Mouse (Mus musculus) T-cell, adult 2 months (primary cell): ENCODE results near the gene Gtf2ird1.
"Not testable (repeated sequence)": the region's sequence is repeated elsewhere in the genome, so short reads cannot be mapped to it uniquely, and the experiment has no call there.

Source experiments
- DNase-seq: peaks from one replicate; pipeline ENCODE4 v3.0.0; 2022; ENCODE audit warnings: low spot score

The Gtf2ird1 gene

DNA sequence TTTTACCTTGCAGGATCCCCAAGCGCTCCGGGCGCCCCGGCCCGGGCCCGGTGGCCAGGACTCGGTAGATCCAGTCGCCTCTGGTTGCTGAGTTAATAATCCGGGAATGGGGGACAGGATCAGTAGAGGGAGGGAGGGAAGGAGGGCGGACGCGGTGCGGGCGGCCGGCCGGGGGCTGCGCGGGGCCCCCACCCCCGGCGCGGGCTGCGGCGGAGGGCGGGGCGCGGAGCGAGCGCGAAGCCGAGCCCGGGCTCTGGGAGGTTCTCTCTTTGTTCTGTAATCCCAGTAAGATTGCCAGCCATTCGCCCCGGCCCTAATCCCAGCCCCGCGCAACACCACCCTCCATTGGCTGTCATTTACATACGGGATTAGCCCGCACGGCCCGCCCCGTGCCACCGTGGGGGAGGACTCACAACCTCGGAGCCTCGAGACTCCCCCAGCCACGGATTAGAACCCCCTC, at the start of gene Gtf2ird1:
TSS of gene Gtf2ird1 (minus strand) at position 214 of the 460 bp plus-strand sequence.
- peak; percentile 53 for DNase-seq

DNA sequence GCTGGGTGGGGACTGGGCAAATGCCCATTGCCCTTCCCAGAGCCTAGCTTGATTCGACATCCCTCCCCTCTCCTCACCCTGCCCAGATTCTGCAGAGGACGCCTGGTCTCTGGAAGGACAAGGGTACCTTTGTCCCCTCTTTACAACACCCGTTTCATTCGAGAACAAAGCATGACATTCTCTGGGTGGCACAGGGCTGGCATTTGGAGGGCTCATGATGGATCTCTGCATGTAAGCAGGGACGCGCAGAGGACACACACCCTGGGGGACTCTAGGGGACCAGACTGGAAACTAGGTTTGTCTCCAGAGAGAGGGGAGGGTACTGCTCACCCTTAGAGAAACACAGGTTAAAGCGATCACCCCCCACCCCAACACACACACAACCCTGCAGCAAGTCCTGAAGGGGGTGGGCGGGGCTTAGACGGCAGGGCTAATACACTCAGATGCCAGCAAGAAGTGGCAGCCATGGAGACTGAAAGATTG, 49.3 kb upstream of the Gtf2ird1 start:
- no peak for DNase-seq

GRCm38 (mm10) chr5:134502591-134502990, 46.1 kb upstream of the Gtf2ird1 start:
- DNase-seq: no peak

DNA sequence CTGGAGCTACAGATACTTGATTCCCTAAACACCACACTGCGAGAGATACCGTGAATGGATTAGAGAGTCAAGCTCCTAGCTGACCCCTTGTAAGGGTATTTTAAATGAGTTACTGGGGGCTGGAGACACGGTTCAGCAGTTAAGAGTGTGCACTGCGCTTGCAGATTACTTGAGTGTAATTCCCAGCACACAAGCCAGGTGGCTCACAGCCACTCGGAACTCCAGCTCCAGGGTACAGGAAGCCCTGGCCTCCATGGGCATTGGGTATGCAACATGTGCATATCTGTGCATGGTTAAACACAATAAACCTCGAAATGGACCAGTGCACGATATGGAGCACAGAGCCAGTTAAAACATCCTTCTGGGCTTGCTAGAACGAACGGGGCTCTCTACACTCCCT, 44.9 kb upstream of the Gtf2ird1 start:
- no peak for DNase-seq

DNA sequence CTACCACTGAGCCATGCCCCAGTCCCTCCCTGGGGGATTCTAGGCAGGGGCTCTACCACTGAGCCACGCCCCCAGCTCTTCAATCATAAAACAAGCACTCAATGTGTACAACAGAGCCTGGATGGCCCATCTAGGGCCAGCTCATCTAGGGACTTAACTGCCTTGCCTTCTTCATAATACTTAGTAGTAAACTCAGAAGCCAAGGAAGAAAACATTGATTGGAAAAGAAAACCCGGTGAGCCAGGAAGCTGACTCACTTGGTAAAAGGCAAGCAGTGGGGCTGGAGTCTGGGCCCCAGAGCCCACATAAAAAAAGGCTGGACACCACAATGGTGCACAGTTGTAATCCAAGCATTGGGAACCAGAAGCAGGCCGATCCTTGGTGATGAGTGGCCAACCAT, 44.2 kb upstream of the Gtf2ird1 start:
- no peak for DNase-seq

GRCm38 (mm10) chr5:134500062-134500461, 43.5 kb upstream of the Gtf2ird1 start:
- peak; percentile 45 for DNase-seq

DNA sequence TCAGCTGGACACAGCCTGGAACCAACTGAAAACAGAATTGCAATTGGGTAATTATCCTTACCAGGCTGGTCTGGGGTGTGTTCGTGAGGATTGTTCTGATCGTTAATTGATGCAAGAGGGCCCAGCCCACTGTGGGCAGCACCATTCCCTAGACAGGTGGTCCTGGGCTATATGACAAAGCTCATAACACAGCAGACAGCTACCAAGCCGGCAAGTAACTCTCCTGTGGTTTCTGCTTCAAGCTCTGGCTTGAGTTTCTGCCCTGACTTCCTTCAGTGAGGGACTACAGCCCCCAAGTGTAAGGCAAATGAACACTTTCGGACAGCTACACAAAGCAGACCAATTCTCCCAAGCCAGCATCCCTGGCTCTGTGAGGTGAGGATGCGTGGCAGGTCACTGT, 40.5 kb upstream of the Gtf2ird1 start:
- no peak for DNase-seq

DNA sequence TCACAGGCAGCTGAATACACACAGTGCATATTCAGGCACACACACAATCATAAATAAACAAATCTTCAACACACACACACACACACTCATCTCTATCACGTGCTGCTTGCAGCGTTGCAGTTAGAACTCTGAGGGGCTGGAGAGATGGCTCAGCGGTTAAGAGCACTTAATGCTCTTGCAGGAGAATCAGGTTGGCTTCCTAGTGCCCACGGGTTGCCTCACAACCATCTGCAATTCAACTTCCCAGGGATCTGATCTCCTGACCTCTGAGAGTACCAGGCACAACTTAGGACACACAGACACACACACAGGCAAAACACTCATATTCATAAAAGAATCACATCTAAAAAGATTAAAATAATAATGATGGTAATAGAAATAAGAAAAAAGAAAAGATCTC, 39.3 kb upstream of the Gtf2ird1 start:
- no peak for DNase-seq

GRCm38 (mm10) chr5:134494142-134494541, 37.6 kb upstream of the Gtf2ird1 start:
- DNase-seq: peak; percentile 91

DNA sequence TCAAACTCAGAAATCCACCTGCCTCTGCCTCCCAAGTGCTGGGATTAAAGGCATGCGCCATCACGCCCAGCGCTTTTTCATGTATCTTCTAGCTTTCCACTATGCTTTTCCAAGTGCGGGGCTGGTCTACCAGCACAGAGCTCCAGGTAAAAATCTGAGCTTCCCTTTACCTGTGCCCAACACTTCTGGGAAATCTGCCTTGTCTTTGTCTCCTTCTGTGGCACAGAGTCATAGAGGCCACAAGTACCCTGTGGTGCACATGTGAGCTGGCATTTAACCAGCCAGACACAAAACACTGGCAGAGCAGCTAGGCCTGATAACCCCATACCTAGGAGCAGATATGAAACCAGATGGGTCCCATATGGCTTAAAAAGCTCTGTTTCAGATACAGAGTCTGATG, 36.4 kb upstream of the Gtf2ird1 start:
- DNase-seq: no peak

DNA sequence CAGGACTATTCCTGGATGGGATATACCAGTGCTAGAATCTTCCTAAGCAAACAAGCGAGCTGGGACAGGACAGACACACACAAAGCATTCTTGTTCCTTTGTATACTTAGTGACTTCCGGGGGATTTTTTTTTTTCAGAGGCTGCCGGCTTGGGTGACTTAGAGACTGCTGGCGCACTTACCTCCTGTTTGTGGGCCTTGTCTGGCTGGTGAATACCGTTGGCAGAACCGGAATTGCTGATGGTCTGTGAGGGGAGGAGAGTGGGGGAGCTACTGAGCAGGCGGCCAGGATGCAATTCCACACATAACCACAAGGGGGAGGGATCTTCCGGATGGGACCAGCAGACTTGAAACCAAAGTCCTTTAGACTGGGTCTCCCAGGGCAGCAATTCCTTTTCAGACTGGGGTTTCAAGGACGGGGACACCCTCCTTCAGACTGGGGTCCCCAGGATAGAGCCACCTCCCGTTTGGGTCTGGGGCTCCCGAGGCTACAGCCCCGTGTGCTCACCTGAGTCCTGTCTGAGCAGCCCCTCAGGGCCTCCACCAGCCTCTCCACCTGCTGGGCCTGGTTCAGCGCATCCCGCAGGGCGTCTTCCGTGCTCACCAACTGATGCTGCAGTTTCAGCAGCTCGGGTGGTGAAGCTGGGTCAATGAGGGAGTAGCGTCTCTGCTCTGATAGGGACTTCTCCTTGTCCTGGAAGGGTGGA, 35.3 kb upstream of the Gtf2ird1 start:
- peak; percentile 93 for DNase-seq

- no peak for DNase-seq
Measured at GRCm38 (mm10) chr5:134491206-134491605, 34.7 kb upstream of the Gtf2ird1 start.

GRCm38 (mm10) chr5:134490465-134490864, 33.9 kb upstream of the Gtf2ird1 start:
- DNase-seq: no peak

GRCm38 (mm10) chr5:134489583-134489982, 33.1 kb upstream of the Gtf2ird1 start:
- DNase-seq: peak; percentile 73

- DNase-seq: no peak
Measured at GRCm38 (mm10) chr5:134488596-134488995, 32.1 kb upstream of the Gtf2ird1 start.

DNA sequence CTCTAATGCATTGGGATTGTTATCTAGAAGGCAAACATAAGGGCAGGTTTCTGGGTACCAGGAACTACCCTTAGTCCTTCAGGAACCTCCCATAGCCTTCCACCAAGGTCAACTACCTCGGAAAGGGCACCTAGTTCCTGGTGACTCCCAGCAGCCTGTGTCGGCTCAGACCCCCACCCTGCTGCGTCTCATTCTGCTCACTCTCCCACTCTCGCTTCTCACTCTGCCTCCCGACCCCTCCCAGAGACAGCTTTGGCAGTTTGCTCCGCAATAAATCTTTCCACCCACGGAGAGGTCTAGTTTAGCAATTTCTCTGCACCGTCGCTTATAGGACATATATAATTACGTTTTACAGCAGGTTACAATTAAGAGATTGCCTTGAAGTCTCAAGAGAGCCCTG, 31.5 kb upstream of the Gtf2ird1 start:
- no peak for DNase-seq

DNA sequence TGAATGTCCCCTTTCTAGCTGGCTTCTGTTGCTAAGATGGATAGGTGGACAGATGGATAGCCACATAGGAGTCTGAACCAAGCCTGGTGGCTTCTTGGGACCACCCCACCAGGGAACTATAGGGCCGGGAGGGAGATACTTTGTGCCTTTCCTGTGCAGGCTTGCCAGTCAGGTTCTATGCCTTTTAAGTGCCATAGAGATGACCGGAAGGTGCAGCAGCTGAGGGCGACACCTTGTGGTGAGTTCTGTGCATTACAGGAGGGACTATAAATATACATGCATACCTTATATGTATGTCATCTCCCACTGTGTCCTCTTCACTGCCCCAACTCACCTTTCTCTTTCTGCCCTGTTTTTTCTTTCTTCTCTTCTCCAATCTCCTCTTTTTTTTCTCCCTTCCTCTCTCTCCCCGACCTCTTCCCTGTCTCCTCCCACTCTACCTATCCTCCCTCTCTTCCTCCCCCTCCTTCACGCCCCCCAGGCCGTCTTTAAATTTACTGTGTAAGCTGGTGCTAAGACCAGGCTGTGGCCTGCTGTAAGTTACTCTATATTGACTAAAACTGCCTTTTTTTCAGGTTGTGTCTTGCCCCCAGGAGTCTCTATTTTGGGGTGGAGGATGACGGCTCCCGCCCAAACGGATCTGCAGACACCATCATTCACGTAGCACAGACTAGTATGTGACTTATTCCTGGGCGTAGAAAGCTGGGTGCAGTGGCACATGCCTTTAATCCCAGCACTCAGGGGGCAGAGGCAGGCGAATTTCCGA, 29.6 kb upstream of the Gtf2ird1 start:
- peak; percentile 64 for DNase-seq

DNA sequence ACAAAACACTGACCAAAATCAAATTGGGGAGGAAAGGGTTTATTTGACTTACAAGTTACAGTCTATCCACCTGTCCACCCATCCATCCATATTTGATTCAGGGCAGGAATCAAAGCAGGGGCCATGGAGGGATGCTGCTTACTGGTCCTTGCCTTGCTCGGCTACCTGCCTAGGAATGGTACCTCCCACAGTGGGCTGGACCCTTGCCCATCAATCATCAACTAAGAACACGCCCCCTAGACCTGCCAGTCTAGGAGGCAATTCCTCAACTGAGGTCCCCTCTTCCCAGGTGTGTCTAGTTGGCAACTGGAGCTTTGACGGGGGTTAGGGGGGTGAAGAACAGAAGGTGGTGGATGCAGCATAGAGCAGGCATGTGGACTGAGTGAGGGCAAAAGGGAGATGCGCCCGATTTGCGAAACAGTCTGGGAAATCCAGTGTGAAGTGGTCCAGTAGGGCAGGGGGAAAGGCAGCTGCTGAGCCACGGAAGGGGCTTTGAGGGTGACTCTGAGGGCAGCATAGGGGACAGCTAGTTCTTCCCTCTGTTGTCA, 28.7 kb upstream of the Gtf2ird1 start:
- DNase-seq: no peak

- no peak for DNase-seq
Measured at GRCm38 (mm10) chr5:134483291-134483690, 26.8 kb upstream of the Gtf2ird1 start.

DNA sequence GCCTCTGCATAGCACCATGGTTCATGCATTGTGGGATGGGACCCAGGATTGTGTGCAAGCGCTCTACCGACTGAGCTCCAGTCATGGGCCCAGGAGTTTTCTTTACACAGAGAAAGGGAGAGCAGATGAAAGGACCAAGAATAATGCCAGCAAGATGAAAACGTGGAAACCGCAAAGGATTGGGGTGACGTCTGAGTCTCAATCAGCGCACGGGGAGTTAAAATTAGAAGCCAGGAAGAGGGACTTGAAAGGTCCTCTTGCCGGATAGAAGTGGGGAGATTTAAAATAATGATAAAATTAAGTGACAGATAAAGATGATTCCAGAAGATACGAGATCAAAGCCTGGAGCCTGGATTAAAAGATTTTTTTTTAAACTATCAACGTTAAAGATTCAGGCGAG, 25.8 kb upstream of the Gtf2ird1 start:
- DNase-seq: peak; percentile 77

- not testable (repeated sequence) for DNase-seq
Measured at GRCm38 (mm10) chr5:134478886-134479285, 22.4 kb upstream of the Gtf2ird1 start.

DNA sequence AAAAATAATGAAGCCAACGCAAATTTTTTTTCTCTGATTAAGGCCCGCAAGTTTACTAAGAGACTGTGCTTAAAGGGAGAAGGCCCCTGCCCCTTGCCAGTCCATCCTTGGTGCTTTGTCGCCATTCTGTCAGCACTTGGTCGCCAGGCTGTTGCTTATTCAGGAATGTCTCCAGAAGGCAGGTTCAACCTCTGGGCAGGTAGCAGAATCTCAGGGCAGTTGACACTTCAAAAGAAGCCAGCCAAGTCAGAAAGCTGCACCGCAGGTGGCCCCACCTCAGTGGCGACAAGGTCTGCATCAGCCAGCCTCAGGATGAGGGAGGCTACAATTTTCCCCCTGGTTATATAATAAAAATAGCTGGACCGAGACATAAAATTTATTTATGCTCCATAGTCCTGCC, 19.2 kb upstream of the Gtf2ird1 start:
- not testable (repeated sequence) for DNase-seq

DNA sequence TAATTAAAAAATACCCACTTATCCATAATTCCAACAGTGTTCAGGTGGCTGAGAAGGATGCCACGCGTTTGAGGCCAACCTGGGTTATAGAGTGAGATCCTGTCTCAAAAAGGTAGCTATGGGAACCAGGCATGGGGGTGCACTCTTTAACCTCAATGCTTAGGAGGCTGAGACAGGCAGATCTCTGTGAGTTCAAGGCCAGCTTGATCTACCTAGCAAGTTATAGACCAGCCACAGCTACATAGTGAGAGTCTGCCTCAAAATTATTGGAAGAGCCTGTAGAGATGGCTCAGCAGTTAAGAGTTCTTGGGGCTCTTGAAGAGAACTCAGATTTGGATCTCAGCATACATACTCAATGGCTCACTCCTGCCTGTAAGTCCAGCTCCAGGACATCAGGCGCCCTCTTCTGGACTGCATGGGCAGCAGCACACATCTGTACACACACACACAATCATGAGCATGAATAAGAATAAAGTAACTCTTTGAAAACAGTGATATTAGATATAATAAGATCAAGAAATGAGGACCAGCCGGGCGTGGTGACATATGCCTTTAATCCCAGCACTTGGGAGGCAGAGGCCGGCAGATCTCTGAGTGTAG, 18.6 kb upstream of the Gtf2ird1 start:
- DNase-seq: no peak
